Mouse (Mus musculus) MEL (cell line): ENCODE results near the gene Ubl4b. TPM values are rescaled to one million over a fixed set of nuclear protein-coding genes. Genes with fewer than 3 reads are reported as not detected.

ENCODE experiments used
- DNase-seq: peaks from one replicate; pipeline ENCODE4 v3.0.0; 2011; ENCODE audit warnings: low read depth, low spot score
- H3K27ac ChIP-seq: 2 replicates; pipeline ENCODE4 v1.5.1; 2012; ENCODE audit warnings: low read depth, mild to moderate bottlenecking, control low read depth, low read length, moderate library complexity; ENCODE audit not compliant: control insufficient read depth
- H3K27me3 ChIP-seq, 2 experiments: fragments of 150-350 bp in 1 of 2; sonication (generic) in 1 of 2; 2 replicates each; pipeline ENCODE4 v1.6.1; 2012; ENCODE audit warnings: low read length in 2 of 2, mild to moderate bottlenecking in 2 of 2, improper control_type of control experiment in 1 of 2, moderate library complexity in 1 of 2; ENCODE audit not compliant: insufficient read depth in 2 of 2, control insufficient read depth in 1 of 2
- H3K36me3 ChIP-seq, 2 experiments: 2 replicates each; pipeline ENCODE4 v1.6.1; 2012 to 2014; ENCODE audit warnings: low read length in 2 of 2, improper control_type of control experiment in 1 of 2, inconsistent platforms in 1 of 2, mild to moderate bottlenecking in 1 of 2; ENCODE audit not compliant: insufficient read depth in 2 of 2, control insufficient read depth in 1 of 2
- H3K4me1 ChIP-seq, 2 experiments: fragments of 150-350 bp in 1 of 2; sonication (generic) in 1 of 2; 2 replicates each; pipeline ENCODE4 v1.6.1; 2012; ENCODE audit warnings: low read length in 2 of 2, improper control_type of control experiment in 1 of 2, mild to moderate bottlenecking in 1 of 2; ENCODE audit not compliant: insufficient read depth in 2 of 2, control insufficient read depth in 1 of 2
- H3K4me3 ChIP-seq, 2 experiments: fragments of 150-350 bp in 1 of 2; sonication (generic) in 1 of 2; 2 replicates each; pipeline ENCODE4 v1.5.1; 2012; ENCODE audit warnings: low read depth in 2 of 2, low read length in 2 of 2, mild to moderate bottlenecking in 2 of 2, moderate library complexity in 2 of 2, control low read depth in 1 of 2, improper control_type of control experiment in 1 of 2; ENCODE audit not compliant: control insufficient read depth in 1 of 2, insufficient read depth in 1 of 2
- H3K79me2 ChIP-seq: 2 replicates; pipeline ENCODE4 v1.6.1; 2012; ENCODE audit warnings: mild to moderate bottlenecking, low read length, moderate library complexity; ENCODE audit not compliant: control insufficient read depth, poor library complexity, insufficient read depth
- H3K9ac ChIP-seq: 2 replicates; pipeline ENCODE4 v1.6.1; 2012; ENCODE audit warnings: low read depth, mild to moderate bottlenecking, control low read depth, low read length, moderate library complexity; ENCODE audit not compliant: control insufficient read depth, poor library complexity, severe bottlenecking
- H3K9me3 ChIP-seq: fragments of 150-350 bp; sonication (generic); replicated peaks from 2 replicates; pipeline ENCODE4 v1.6.1; 2012; ENCODE audit warnings: mild to moderate bottlenecking, low read length, improper control_type of control experiment, moderate library complexity; ENCODE audit not compliant: insufficient read depth
- BHLHE40 ChIP-seq: IDR thresholded peaks from 2 replicates; pipeline ENCODE4 v1.6.1; 2012; ENCODE audit warnings: low read depth, mild to moderate bottlenecking, inconsistent platforms, low read length, improper control_type of control experiment, borderline replicate concordance
- CHD1 ChIP-seq: IDR thresholded peaks from 2 replicates; pipeline ENCODE4 v1.6.1; 2012; ENCODE audit warnings: low read depth, mild to moderate bottlenecking, inconsistent platforms, low read length, improper control_type of control experiment
- CHD2 ChIP-seq: IDR thresholded peaks from 2 replicates; pipeline ENCODE4 v1.6.1; 2011; ENCODE audit warnings: low read length, improper control_type of control experiment
- CTCF ChIP-seq, 3 experiments: IDR thresholded peaks in 2 of 3; conservative IDR thresholded peaks in 1 of 3; 2 replicates each; pipeline ENCODE4 v1.5.1; 2011 to 2012; ENCODE audit warnings: low read length in 3 of 3, low read depth in 2 of 3, mild to moderate bottlenecking in 2 of 3, improper control_type of control experiment in 1 of 3, inconsistent platforms in 1 of 3, mixed read lengths in 1 of 3, moderate library complexity in 1 of 3; ENCODE audit not compliant: control insufficient read depth in 1 of 3, insufficient read depth in 1 of 3, poor library complexity in 1 of 3, severe bottlenecking in 1 of 3
- ELF1 ChIP-seq: IDR thresholded peaks from 2 replicates; pipeline ENCODE4 v1.6.1; 2014; ENCODE audit warnings: low read depth, mild to moderate bottlenecking, inconsistent platforms, low read length, improper control_type of control experiment, moderate library complexity
- GATA1 ChIP-seq: IDR thresholded peaks from 2 replicates; pipeline ENCODE4 v1.6.1; 2011; ENCODE audit warnings: low read depth, low read length, improper control_type of control experiment
- MAFK ChIP-seq: IDR thresholded peaks from 2 replicates; pipeline ENCODE4 v1.6.1; 2011; ENCODE audit warnings: low read depth, mild to moderate bottlenecking, low read length, improper control_type of control experiment, borderline replicate concordance
- MAX ChIP-seq: IDR thresholded peaks from 2 replicates; pipeline ENCODE4 v1.6.1; 2011; ENCODE audit warnings: low read length, improper control_type of control experiment
- MEF2A ChIP-seq: IDR thresholded peaks from 2 replicates; pipeline ENCODE4 v1.6.1; 2014; ENCODE audit warnings: low read depth, mild to moderate bottlenecking, inconsistent platforms, low read length, improper control_type of control experiment; ENCODE audit not compliant: poor library complexity, insufficient replicate concordance, severe bottlenecking; ENCODE audit errors: extremely low read depth
- MXI1 ChIP-seq: IDR thresholded peaks from 2 replicates; pipeline ENCODE4 v1.6.1; 2011; ENCODE audit warnings: mild to moderate bottlenecking, low read depth, low read length, improper control_type of control experiment
- MYB ChIP-seq: IDR thresholded peaks from 2 replicates; pipeline ENCODE4 v1.6.1; 2011; ENCODE audit warnings: mild to moderate bottlenecking, low read depth, low read length, improper control_type of control experiment
- MYC ChIP-seq: IDR thresholded peaks from 2 replicates; pipeline ENCODE4 v1.6.1; 2011; ENCODE audit warnings: low read depth, mild to moderate bottlenecking, low read length, improper control_type of control experiment, moderate library complexity
- RAD21 ChIP-seq: IDR thresholded peaks from 2 replicates; pipeline ENCODE4 v1.6.1; 2011; ENCODE audit warnings: mild to moderate bottlenecking, low read depth, low read length, improper control_type of control experiment
- RCOR1 ChIP-seq: IDR thresholded peaks from 2 replicates; pipeline ENCODE4 v1.6.1; 2012; ENCODE audit warnings: low read depth, mild to moderate bottlenecking, inconsistent platforms, low read length, improper control_type of control experiment
- SIN3A ChIP-seq: IDR thresholded peaks from 2 replicates; pipeline ENCODE4 v1.6.1; 2012; ENCODE audit warnings: low read length, improper control_type of control experiment, inconsistent platforms
- TAL1 ChIP-seq: IDR thresholded peaks from 2 replicates; pipeline ENCODE4 v1.6.1; 2012; ENCODE audit warnings: mild to moderate bottlenecking, inconsistent platforms, low read length, moderate library complexity, mixed read lengths
- TCF12 ChIP-seq: IDR thresholded peaks from 2 replicates; pipeline ENCODE4 v1.6.1; 2014; ENCODE audit warnings: low read depth, mild to moderate bottlenecking, inconsistent platforms, low read length, improper control_type of control experiment, moderate library complexity
- USF2 ChIP-seq, 2 experiments: IDR thresholded peaks; 2 replicates each; pipeline ENCODE4 v1.6.1; 2011 to 2012; ENCODE audit warnings: improper control_type of control experiment in 2 of 2, low read length in 2 of 2, borderline replicate concordance in 1 of 2, inconsistent platforms in 1 of 2, low read depth in 1 of 2, mild to moderate bottlenecking in 1 of 2; ENCODE audit not compliant: insufficient read depth in 1 of 2
- ZC3H11A ChIP-seq: IDR thresholded peaks from 2 replicates; pipeline ENCODE4 v1.6.1; 2012; ENCODE audit warnings: low read depth, mild to moderate bottlenecking, inconsistent platforms, low read length, improper control_type of control experiment
- ZKSCAN1 ChIP-seq: IDR thresholded peaks from 2 replicates; pipeline ENCODE4 v1.6.1; 2012; ENCODE audit warnings: low read depth, mild to moderate bottlenecking, inconsistent platforms, low read length, improper control_type of control experiment, moderate library complexity
- ZNF384 ChIP-seq: IDR thresholded peaks from 2 replicates; pipeline ENCODE4 v1.6.1; 2012; ENCODE audit warnings: low read depth, mild to moderate bottlenecking, inconsistent platforms, low read length, improper control_type of control experiment
- polyA plus RNA-seq, 2 experiments: library from polyadenylated mRNA; stranded (reverse) in 1 of 2; unstranded in 1 of 2; fragments of >175 nt in 1 of 2; fragments of >200 nt in 1 of 2; gene quantifications; 2 replicates each; pipeline versions ENCODE4 v1.2.1 to v1.2.4; 2012; ENCODE audit warnings: low replicate concordance in 2 of 2, low read depth in 1 of 2; ENCODE audit not compliant: insufficient read length in 2 of 2, insufficient read depth in 1 of 2, missing spikeins in 1 of 2
- total RNA-seq: library from RNA; depleted of rRNA; stranded (reverse); fragments of 300-350 nt; gene quantifications from 2 replicates; pipeline ENCODE4 v1.2.3, GENCODE M21; 2012

The Ubl4b gene
- total and polyA plus RNA-seq, 3 experiments = not detected

GRCm38 (mm10) chr3:107582875-107583767, 28.2 kb upstream of the Ubl4b start:
- no peak overlapping the region for H3K4me3 ChIP-seq
- no peak for TF ChIP-seq CTCF (IDR thresholded peaks at IDR 0.05 in 2 of 3, conservative IDR thresholded peaks at IDR 0.05 in 1 of 3; ENCODE audit: control insufficient read depth in 1 of 3, insufficient read depth in 1 of 3, low read depth in 2 of 3, low read length in 3 of 3, poor library complexity in 1 of 3, severe bottlenecking in 1 of 3)
- no peak for TF ChIP-seq ZKSCAN1
- TF ChIP-seq ZC3H11A = no peak
- no peak for TF ChIP-seq BHLHE40
- no peak for TF ChIP-seq MYB
- TF ChIP-seq MAX = no peak
- no peak for TF ChIP-seq RAD21
- TF ChIP-seq ZNF384 = no peak
- DNase-seq = no peak

GRCm38 (mm10) chr3:107582130-107582874, 27.4 kb upstream of the Ubl4b start:
- Histone ChIP-seq H3K27me3 (peaks cover 12 to 21% of the 10 kb centered on the region in 2 experiments), H3K79me2 (no peaks in the 10 kb centered on the region), H3K36me3 (no peaks in the 10 kb centered on the region), H3K9me3 (no peaks in the 10 kb centered on the region), H3K27ac (no peak overlapping the region), H3K4me1 (no peaks in the 10 kb centered on the region), H3K9ac (no peak overlapping the region), H3K4me3 (no peak overlapping the region)
- TF ChIP-seq TAL1 = no peak
- no peak for TF ChIP-seq SIN3A
- TF ChIP-seq RCOR1 = no peak
- TF ChIP-seq MAFK = no peak
- TF ChIP-seq CHD1 = no peak
- TF ChIP-seq TCF12 = no peak
- no peak for TF ChIP-seq GATA1
- no peak for TF ChIP-seq MEF2A
- TF ChIP-seq MXI1 = no peak
- no peak for TF ChIP-seq MYC
- no peak for TF ChIP-seq USF2 (IDR thresholded peaks at IDR 0.05; ENCODE audit: borderline replicate concordance in 1 of 2, insufficient read depth in 1 of 2, low read depth in 1 of 2, low read length in 2 of 2)
- TF ChIP-seq ELF1 = no peak
- TF ChIP-seq CHD2 = no peak
- DNase-seq = no peak

More at GRCm38 (mm10) chr3:107582875-107583767, 28.2 kb upstream of the Ubl4b start:
- Histone ChIP-seq H3K27me3 (peaks cover 20 to 21% of the 10 kb centered on the region in 2 experiments), H3K79me2 (no peaks in the 10 kb centered on the region), H3K9me3 (no peaks in the 10 kb centered on the region), H3K9ac (no peak overlapping the region), H3K4me1 (no peaks in the 10 kb centered on the region), H3K27ac (no peak overlapping the region), H3K36me3 (no peaks in the 10 kb centered on the region)
